Mouse (Mus musculus): ENCODE results near the gene B830017H08Rik. TPM values are rescaled to one million over a fixed set of nuclear protein-coding genes. Genes with fewer than 3 reads are reported as not detected.

Gene B830017H08Rik
- 0.27 and 0.55 TPM in 2 replicates for polyA plus RNA-seq (2015; fragmentation: Nextera tagmentation; extraction: Ambion mirVana)

DNA sequence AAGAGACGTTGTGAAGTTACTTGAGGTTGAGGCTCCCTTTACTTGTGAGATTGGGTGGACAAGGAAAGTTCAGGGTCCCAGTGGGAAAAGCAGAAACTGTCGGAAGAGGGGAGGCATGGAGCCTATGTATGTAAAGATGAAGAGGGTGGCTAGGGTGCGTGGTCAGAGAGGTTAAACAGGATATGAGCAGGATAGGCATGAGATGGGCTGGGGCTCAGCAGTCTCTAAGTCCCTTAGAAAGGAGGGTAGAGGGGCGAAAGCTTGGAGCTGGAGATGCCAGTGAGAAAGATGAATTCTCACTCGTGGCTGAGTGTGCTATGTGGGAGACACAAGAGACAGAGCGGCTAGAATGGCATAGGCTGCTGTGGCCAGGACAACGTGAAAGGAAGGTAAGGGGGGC, at the start of gene B830017H08Rik:
TSS of gene B830017H08Rik (plus strand) at position 301 of the 400 bp plus-strand sequence.
- Histone ChIP-seq H3K4me2 (peak within 1 kb of the TSS; percentile 84), H3K27me3 (peaks cover 86% of the 10 kb centered on the region), H3K27ac (peak within 1 kb of the TSS; percentile 52), H3K4me1 (peaks cover 14% of the 10 kb centered on the region), H3K4me3 (peak within 1 kb of the TSS; percentile 55), H3K9me3 (replicated peaks) (no peaks in the 10 kb centered on the region), H3K9ac (peak within 1 kb of the TSS; percentile 67), H3K36me3 (ENCODE audit: poor library complexity, severe bottlenecking) (no peaks in the 10 kb centered on the region)
- 18% methylated on average over 7 of the region's 7 CpGs for WGBS
- peak; percentile 9; the same call in 1 of the 2 replicates for ATAC-seq

DNA sequence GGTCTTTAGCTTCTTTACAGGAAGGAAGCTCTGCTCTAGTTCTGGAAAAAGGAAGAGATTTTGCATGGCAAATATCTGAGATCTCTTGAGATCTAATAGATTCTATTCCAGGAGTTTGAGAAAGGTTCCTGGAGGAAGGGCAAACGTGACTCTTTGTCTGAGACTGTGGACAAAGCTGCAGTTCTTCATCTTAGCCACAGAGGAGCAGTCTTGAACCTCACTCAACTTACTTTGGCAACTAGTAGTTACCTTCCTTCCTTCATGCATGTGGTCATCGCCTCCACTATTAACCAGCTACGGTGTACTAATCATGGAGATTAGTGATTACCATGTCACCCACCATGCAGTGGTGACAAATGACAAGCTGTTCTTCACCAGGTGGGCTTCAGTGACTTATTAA, 47.6 kb upstream of the B830017H08Rik start:
- no peak overlapping the region for H3K27ac ChIP-seq
- no peaks in the 10 kb centered on the region for H3K9me3 ChIP-seq (replicated peaks)
- 58% methylated on average over 3 of the region's 3 CpGs for WGBS
- H3K4me2 ChIP-seq, result no peak overlapping the region
- no peak overlapping the region for H3K4me3 ChIP-seq
- no peak overlapping the region for H3K9ac ChIP-seq
- ATAC-seq, result no peak
- H3K27me3 ChIP-seq, result no peaks in the 10 kb centered on the region
- no peaks in the 10 kb centered on the region for H3K4me1 ChIP-seq
- H3K36me3 ChIP-seq (ENCODE audit: poor library complexity, severe bottlenecking), result peaks cover 74% of the 10 kb centered on the region

DNA sequence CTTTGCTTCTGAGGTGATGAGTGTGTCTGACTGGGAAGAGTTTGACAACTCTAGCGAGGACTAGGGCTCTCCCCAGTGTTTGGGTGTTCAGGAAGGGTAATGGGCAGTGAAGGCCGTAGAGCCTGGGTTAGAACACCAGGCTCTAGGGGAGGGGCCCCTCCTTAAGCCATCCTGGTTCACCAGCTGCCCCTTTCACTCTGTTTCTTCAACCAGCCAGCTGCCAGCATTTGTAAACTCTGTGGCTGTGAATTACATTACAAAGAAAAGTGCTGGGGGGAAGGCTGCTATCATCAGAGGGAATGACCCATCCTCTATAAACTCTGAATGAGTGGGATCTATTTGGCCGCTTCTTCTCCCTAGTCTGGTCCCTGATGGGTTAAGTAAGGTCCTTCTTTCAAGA, 40.2 kb upstream of the B830017H08Rik start:
- H3K9ac ChIP-seq, result no peak overlapping the region
- WGBS, result 67% methylated on average over 3 of the region's 3 CpGs
- H3K4me2 ChIP-seq, result no peak overlapping the region
- H3K4me3 ChIP-seq, result no peak overlapping the region
- peaks cover 11% of the 10 kb centered on the region for H3K4me1 ChIP-seq
- no peak for ATAC-seq
- H3K27me3 ChIP-seq, result peaks cover 27% of the 10 kb centered on the region
- H3K9me3 ChIP-seq (replicated peaks), result no peaks in the 10 kb centered on the region
- peaks cover 49% of the 10 kb centered on the region for H3K36me3 ChIP-seq (ENCODE audit: poor library complexity, severe bottlenecking)
- H3K27ac ChIP-seq, result no peak overlapping the region

DNA sequence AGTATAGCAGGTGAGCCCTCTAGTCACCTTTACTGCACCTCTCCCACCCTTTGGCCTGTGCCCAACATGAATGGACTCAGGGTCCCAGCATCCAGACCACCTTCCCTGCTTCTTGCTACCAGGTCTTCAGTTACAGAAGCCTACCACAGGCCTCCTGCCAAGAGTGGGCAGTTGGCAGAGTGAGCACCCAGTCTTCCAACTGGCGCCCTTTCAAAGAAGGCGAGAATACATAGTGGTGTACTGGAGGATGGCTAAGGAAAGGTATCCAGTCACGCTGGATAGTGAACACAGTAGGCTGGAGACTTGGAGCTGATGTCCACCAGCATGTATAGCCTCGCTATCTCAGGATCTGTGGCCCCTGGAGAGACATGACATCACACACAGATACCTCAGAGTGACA, 38.9 kb upstream of the B830017H08Rik start:
- Histone ChIP-seq H3K27me3 (peaks cover 40% of the 10 kb centered on the region), H3K4me3 (no peak overlapping the region), H3K9ac (no peak overlapping the region), H3K36me3 (ENCODE audit: poor library complexity, severe bottlenecking) (peaks cover 41% of the 10 kb centered on the region), H3K27ac (no peak overlapping the region), H3K4me1 (peaks cover 22% of the 10 kb centered on the region), H3K9me3 (replicated peaks) (no peaks in the 10 kb centered on the region), H3K4me2 (no peak overlapping the region)
- WGBS, result 82% methylated on average over 4 of the region's 4 CpGs
- no peak for ATAC-seq

DNA sequence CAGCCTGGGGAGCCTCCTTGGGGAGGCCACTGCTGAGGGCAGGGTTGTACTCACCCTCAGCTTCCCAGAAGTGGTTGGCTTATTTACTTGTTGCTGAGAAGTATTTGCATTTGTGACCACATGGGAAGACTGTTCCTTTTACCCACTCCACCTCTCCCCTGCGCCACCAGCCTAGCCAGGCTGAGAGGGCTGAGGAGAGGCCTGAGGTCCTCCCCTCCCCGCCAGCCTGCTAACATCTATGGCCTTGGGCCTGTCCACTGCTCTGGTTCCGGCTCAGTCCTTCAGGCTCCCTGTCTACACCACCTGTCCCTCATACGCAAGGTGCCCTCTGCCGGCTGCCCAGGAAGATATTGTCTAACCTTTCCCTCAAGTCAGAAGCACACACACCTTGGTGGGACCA, 37.3 kb upstream of the B830017H08Rik start:
- H3K9me3 ChIP-seq (replicated peaks), result no peaks in the 10 kb centered on the region
- peaks cover 28% of the 10 kb centered on the region for H3K36me3 ChIP-seq (ENCODE audit: poor library complexity, severe bottlenecking)
- no peak overlapping the region for H3K27ac ChIP-seq
- H3K4me1 ChIP-seq, result peaks cover 22% of the 10 kb centered on the region
- H3K4me3 ChIP-seq, result no peak overlapping the region
- H3K27me3 ChIP-seq, result peaks cover 55% of the 10 kb centered on the region
- no peak overlapping the region for H3K4me2 ChIP-seq
- H3K9ac ChIP-seq, result no peak overlapping the region
- ATAC-seq, result no peak
- WGBS, result 65% methylated on average over 5 of the region's 5 CpGs

DNA sequence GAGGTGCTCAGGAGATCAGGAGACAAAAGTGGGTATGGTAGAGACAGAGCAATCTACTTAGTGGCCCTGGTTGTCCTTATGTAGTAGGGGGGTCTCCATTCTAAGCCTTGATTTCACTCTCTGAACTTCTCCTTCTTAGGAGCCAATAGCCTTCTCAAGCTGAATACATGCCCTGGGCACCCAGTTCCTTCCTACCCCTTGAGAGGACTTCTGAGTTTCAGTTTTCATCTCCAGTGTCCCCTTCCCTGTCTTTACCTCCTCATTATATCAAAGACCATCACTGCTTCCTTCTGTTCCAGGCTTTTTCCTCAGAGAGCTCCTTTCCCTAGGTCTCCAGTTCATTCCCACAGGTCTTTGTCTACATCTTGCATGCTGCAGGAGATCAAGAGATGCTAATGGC, 36.4 kb upstream of the B830017H08Rik start:
- H3K27me3 ChIP-seq, result peaks cover 64% of the 10 kb centered on the region
- ATAC-seq, result no peak
- H3K36me3 ChIP-seq (ENCODE audit: poor library complexity, severe bottlenecking), result peaks cover 21% of the 10 kb centered on the region
- H3K9ac ChIP-seq, result peak overlapping the region; percentile 71
- no peak overlapping the region for H3K27ac ChIP-seq
- peak overlapping the region; percentile 82 for H3K4me2 ChIP-seq
- no peaks in the 10 kb centered on the region for H3K9me3 ChIP-seq (replicated peaks)
- peak overlapping the region; percentile 50 for H3K4me3 ChIP-seq
- H3K4me1 ChIP-seq, result peaks cover 22% of the 10 kb centered on the region

DNA sequence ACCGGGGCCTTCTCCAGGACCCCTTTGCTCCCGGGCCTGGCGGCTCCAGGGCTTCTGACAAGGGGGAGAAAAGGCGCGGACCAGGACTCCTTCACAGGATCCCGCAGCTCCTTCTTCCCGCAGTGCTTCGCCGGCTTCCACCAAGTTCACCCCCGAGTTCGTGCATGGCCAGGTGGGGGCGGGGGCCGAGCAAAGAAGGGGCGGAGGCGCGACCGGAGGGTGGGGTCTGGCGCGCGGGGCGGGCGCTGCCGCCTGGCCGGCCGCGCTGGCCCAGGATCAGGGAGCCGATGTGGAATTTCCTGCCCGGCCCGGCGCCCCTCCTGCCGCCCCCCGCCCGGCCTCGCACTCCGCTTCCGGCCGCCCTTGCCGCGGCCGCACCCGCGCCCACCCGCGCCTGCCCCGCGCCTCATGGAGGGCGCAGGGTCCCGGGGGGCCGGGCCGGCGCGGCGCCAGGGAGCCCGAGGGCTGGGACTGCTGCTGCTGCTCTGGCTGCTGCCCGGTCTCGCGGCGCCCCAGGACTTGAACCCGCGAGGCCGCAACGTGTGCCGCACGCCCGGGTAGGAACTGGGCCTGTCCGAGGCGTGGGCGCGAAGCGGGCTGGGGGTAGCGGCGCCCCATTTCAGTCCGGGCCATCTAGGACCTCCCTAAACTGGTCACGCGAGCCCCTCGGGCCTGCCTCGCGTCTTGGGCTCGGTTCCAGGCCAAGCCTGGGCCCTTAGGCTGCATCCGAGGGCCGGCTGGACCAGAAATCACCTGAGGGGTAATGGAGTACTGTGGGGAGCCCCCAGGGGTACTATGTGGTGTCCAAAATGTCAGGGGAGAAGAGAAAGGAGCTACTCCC, 35.7 kb upstream of the B830017H08Rik start, which contains the start of gene Scarf2:
TSS of gene Scarf2 (plus strand) at position 312 of the 841 bp plus-strand sequence.
- H3K27ac ChIP-seq, result no peak within 1 kb of the TSS
- peak within 1 kb of the TSS; percentile 50 for H3K4me3 ChIP-seq
- H3K36me3 ChIP-seq (ENCODE audit: poor library complexity, severe bottlenecking), result peaks cover 14% of the 10 kb centered on the region
- ATAC-seq, result peak; percentile 50; the same call in 1 of the 2 replicates
- H3K27me3 ChIP-seq, result peaks cover 70% of the 10 kb centered on the region
- H3K9me3 ChIP-seq (replicated peaks), result no peaks in the 10 kb centered on the region
- peaks cover 23% of the 10 kb centered on the region for H3K4me1 ChIP-seq
- H3K9ac ChIP-seq, result peak within 1 kb of the TSS; percentile 71
- under 1% methylated on average over 54 of the region's 81 CpGs for WGBS
- H3K4me2 ChIP-seq, result peak within 1 kb of the TSS; percentile 82

DNA sequence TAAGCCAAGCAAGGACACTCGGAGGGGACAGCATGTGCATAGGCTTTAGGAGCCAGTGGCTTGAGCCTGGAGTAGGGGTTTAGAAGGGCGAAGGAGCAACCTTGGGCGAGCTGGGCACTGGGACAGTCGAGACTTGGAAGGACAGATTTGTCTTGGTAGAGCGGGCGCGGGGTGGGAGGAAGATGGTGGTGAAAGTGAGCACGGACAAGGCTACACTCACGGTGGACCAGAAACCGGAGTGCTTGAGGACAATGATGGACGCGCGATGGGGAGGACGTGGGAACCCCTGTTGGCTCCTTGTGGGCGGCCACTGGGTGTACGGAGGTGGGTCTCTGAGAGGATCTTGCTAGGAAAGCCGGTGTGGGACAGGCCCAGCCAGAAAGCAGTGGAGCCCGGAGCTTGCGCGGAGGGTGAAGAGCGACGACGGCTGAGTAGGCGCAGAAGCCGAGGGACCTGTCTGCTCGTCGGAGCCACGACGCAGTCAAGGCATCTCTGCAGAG, 35.1 kb upstream of the B830017H08Rik start:
- H3K4me1 ChIP-seq, result peaks cover 30% of the 10 kb centered on the region
- H3K27me3 ChIP-seq, result peaks cover 77% of the 10 kb centered on the region
- H3K9ac ChIP-seq, result peak overlapping the region; percentile 36; the same call in 1 of the 2 replicates
- H3K9me3 ChIP-seq (replicated peaks), result no peaks in the 10 kb centered on the region
- no peak overlapping the region for H3K27ac ChIP-seq
- ATAC-seq, result no peak
- peak overlapping the region; percentile 82 for H3K4me2 ChIP-seq
- peaks cover 7% of the 10 kb centered on the region; the same call in 1 of the 2 replicates for H3K36me3 ChIP-seq (ENCODE audit: poor library complexity, severe bottlenecking)
- 2% methylated on average over 29 of the region's 29 CpGs for WGBS
- peak overlapping the region; percentile 50 for H3K4me3 ChIP-seq

DNA sequence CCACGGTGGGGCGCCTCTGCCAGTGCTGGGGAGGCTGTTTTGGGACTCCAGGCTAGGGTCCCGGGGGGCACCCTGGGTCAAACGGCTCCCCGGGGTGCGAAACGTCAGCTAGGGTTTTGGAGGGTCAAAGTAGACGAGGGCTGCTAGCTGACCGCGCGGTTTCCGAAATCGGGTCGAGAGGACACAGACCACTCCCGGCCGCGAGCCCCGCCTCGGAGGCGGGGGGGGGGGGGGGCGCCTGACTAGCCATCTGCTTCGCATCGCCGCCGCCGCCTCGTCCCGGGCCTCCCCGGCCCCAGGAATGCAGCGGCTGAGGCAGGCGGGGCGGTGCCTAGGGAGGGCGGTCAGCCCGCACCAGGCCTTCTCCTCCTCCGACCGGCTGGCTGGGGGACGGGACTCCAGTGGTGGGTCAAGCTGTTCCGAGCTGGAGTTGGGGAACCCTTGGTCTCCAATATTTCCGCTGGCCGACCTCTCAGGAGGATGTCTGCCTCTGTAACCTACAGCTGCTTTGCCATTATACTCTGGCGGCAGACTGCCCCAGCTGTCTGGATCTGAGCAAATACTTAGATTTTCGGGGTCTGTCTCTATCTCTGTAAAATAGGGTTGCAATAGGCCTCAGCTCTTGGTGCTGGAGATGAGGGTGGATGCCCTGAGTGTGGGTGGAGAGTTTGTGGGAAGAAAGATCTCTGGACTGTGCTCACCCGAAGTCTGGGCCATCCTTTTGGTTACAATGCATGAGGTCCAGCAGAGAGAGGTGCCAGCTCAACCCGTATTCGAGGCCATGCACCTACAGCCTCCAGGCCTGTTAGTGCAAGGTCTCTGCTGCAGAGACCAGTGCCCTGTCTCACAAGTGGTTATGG, 34.4 kb upstream of the B830017H08Rik start:
- peak overlapping the region; percentile 36 for H3K9ac ChIP-seq
- peaks cover 37% of the 10 kb centered on the region for H3K4me1 ChIP-seq
- H3K27me3 ChIP-seq, result peaks cover 84% of the 10 kb centered on the region
- peak overlapping the region; percentile 50 for H3K4me3 ChIP-seq
- 1% methylated on average over 36 of the region's 45 CpGs for WGBS
- ATAC-seq, result peak; percentile 29; the same call in 1 of the 2 replicates
- H3K4me2 ChIP-seq, result peak overlapping the region; percentile 82
- H3K36me3 ChIP-seq (ENCODE audit: poor library complexity, severe bottlenecking), result peaks cover under 1% of the 10 kb centered on the region; the same call in 1 of the 2 replicates
- no peak overlapping the region for H3K27ac ChIP-seq
- no peaks in the 10 kb centered on the region for H3K9me3 ChIP-seq (replicated peaks)

DNA sequence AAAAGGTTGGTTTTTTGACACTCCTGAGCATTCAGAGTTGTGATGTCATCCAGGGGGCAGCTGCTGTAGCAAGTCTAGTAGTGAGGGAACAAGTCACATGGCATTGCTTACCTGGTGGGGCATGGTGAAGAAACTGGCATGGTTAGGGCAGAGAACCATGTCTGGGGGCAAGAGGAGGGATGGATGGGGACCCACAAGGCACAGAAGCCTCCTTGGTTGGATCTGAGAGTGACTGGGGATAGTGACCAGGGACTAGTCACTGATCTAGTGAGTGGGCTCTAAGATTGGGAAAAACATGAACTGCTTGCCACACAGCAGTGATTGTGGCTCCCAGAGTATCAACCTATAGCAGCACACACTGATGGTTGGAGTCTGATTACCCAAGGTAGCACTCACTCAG, 33.3 kb upstream of the B830017H08Rik start:
- H3K36me3 ChIP-seq (ENCODE audit: poor library complexity, severe bottlenecking), result no peaks in the 10 kb centered on the region
- H3K27me3 ChIP-seq, result peaks cover 94% of the 10 kb centered on the region
- H3K4me3 ChIP-seq, result no peak overlapping the region
- no peak overlapping the region for H3K9ac ChIP-seq
- ATAC-seq, result no peak
- H3K4me1 ChIP-seq, result peaks cover 47% of the 10 kb centered on the region
- H3K27ac ChIP-seq, result no peak overlapping the region
- H3K4me2 ChIP-seq, result no peak overlapping the region
- no peaks in the 10 kb centered on the region for H3K9me3 ChIP-seq (replicated peaks)

DNA sequence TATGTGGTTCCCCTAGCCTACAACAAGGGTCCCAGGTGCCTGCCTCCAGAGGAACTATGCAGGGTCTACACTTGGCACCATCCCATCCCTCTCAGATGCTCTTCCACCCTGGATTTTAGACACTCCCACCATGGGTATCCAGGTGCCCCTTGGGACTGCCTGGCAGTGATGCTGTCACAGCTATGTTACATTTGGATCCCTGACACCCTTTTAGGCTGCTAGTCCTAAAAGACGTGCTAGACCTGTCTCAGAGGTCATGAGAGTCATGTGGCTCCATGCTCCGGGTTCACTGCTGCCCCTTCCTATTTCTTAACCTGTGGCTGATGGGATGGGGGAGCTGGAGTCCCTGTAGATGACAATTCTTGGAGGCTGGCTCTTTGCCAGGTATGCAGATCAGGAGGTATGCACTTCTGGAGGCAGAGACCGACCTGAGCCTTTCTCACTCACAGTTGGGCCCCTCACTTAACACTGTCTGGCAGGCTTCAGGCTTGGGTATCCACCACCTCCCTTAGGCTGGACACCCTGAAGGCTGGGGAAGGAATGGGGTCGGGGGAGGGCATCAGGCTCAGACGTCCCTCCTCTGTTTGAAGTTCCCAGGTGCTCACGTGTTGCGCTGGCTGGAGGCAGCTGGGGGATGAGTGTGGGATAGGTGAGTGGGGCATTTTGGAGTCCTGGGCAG, 31.0 kb upstream of the B830017H08Rik start:
- H3K9ac ChIP-seq, result no peak overlapping the region
- no peak overlapping the region for H3K27ac ChIP-seq
- H3K9me3 ChIP-seq (replicated peaks), result no peaks in the 10 kb centered on the region
- 4% methylated on average over 7 of the region's 7 CpGs for WGBS
- H3K36me3 ChIP-seq (ENCODE audit: poor library complexity, severe bottlenecking), result no peaks in the 10 kb centered on the region
- ATAC-seq, result no peak
- H3K4me2 ChIP-seq, result peak overlapping the region; percentile 63; the same call in 1 of the 2 replicates
- peaks cover 98% of the 10 kb centered on the region for H3K27me3 ChIP-seq
- no peak overlapping the region for H3K4me3 ChIP-seq
- H3K4me1 ChIP-seq, result peaks cover 56% of the 10 kb centered on the region
